Mouse (Mus musculus) stomach, postnatal 0 days (tissue): Measurements from ENCODE around the gene Hoxc6.

Experiments used
- CTCF ChIP-seq: IDR thresholded peaks from 2 replicates; pipeline ENCODE4 v1.5.1; 2016; ENCODE audit warnings: antibody characterized with exemption, low read depth, mild to moderate bottlenecking, moderate library complexity
- EP300 ChIP-seq: optimal IDR thresholded peaks from 2 replicates; pipeline ENCODE3; 2016; ENCODE audit warnings: antibody characterized with exemption

- TF ChIP-seq CTCF (no peak), EP300 (no peak)
Observed at GRCm38 (mm10) chr15:103037579-103037978, 39.5 kb downstream of the Hoxc6 start.
